Mouse (Mus musculus) spleen, adult 2 months (tissue): ENCODE measurements around the gene Adprh.

Source experiments
- CTCF ChIP-seq: fragments of 200-500 bp; IDR thresholded peaks from 2 replicates; pipeline ENCODE4 v1.5.1; 2011; ENCODE audit warnings: mild to moderate bottlenecking, inconsistent platforms; ENCODE audit not compliant: insufficient read depth, insufficient read length, insufficient replicate concordance; ENCODE audit errors: extremely low read depth
- POLR2A ChIP-seq: fragments of 200-500 bp; IDR thresholded peaks from 2 replicates; pipeline ENCODE4 v1.6.1; 2011; ENCODE audit warnings: low read depth, low read length, inconsistent platforms

- TF ChIP-seq CTCF (no peak), POLR2A (no peak)
Observed at GRCm38 (mm10) chr16:38478296-38478695, 25.8 kb upstream of the Adprh start.
